Comparison of ENCODE assay signal across 16 mouse cellular contexts in the genomic region with DNA sequence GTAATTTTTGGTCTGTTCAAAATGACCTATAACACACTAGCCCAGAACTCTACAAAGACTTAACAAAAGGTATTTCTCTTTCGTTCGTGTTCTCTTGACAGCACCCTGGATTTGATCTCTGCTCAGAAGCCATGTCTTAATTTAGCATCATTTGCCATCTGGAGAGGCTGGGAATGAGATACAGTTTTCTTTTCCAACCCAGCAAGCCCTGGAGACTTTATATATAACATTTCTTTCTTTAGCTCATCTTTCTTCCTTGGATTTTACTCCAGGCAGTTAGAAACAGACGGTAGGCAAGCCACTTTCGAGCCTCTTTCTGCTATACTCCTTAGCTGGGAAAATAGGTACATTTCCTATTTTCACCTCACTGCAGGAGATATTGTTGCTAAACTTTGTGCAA. TPM values are rescaled to one million over a fixed set of nuclear protein-coding genes. Genes with fewer than 3 reads are reported as not detected.
A peak's percentile ranks its signal among the peaks of the same experiment; 100 is the strongest.
DNase-seq lines count a peak whose midpoint lies in the region; ATAC-seq and TF ChIP-seq lines count a peak whose summit lies in the region.
"Had no signal": no experiment of that assay in that cellular context is flagged by ENCODE, and none has a peak within 500 bp of the region (broad histone marks: within the 10 kb centered on the region; RNA-seq: fewer than 3 reads in every experiment).

No protein-coding gene starts in this region.

- no peak overlapping the region for H3K4me3 ChIP-seq in cortical plate, adult 2 months (ENCODE audit: insufficient read depth, low read length)
- H3K4me3 ChIP-seq in hindbrain, embryonic 12.5 days = no peak overlapping the region
- H3K4me3 ChIP-seq: intestine, embryonic 15.5 days; limb, embryonic 15.5 days had no signal

- no peaks in the 10 kb centered on the region for H3K36me3 ChIP-seq in hindbrain, embryonic 12.5 days
- H3K36me3 ChIP-seq: intestine, embryonic 15.5 days; limb, embryonic 15.5 days had no signal

- ATAC-seq in hindbrain, embryonic 12.5 days (ENCODE audit: low FRiP score) = no peak
- no peak for ATAC-seq in activated CD4-positive, CD25-positive, alpha-beta regulatory T cell, adult 4 months
- ATAC-seq: intestine, embryonic 15.5 days; liver, postnatal 0 days had no signal

- WGBS in hindbrain, embryonic 12.5 days = 83% methylated on average over 4 of the region's 4 CpGs

- no peak for TF ChIP-seq POLR2A in cortical plate, adult 2 months (IDR thresholded peaks at IDR 0.05; ENCODE audit: extremely low read depth, insufficient read depth, low read length)

- no peak overlapping the region for H3K4me2 ChIP-seq in hindbrain, embryonic 12.5 days (replicated peaks)
- H3K4me2 ChIP-seq: hindbrain, embryonic 14.5 days; intestine, embryonic 15.5 days; limb, embryonic 15.5 days had no signal

- no peaks in the 10 kb centered on the region; the same call in 1 of the 2 replicates for H3K4me1 ChIP-seq in cortical plate, adult 2 months (ENCODE audit: control insufficient read depth, insufficient read depth, low read length)
- H3K4me1 ChIP-seq in hindbrain, embryonic 12.5 days = no peaks in the 10 kb centered on the region
- H3K4me1 ChIP-seq: intestine, embryonic 15.5 days; limb, embryonic 15.5 days had no signal

- H3K9me3 ChIP-seq in hindbrain, embryonic 12.5 days (replicated peaks) = no peaks in the 10 kb centered on the region
- H3K9me3 ChIP-seq: intestine, embryonic 15.5 days; limb, embryonic 15.5 days had no signal

- H3K27me3 ChIP-seq in hindbrain, embryonic 12.5 days = no peaks in the 10 kb centered on the region
- H3K27me3 ChIP-seq: intestine, embryonic 15.5 days; limb, embryonic 15.5 days had no signal

- no peak for TF ChIP-seq CTCF in cortical plate, adult 2 months (IDR thresholded peaks at IDR 0.05; ENCODE audit: extremely low read depth, insufficient read depth, low read length)

- H3K9ac ChIP-seq in hindbrain, embryonic 12.5 days = no peak overlapping the region
- H3K9ac ChIP-seq: hindbrain, embryonic 14.5 days; intestine, embryonic 15.5 days; limb, embryonic 15.5 days; liver, postnatal 0 days had no signal

- H3K27ac ChIP-seq in cortical plate, adult 2 months (ENCODE audit: insufficient read depth, low read length) = 0 out of 2 replicates have a peak overlapping the region, but pooled peaks have one; percentile 71
- no peak overlapping the region for H3K27ac ChIP-seq in hindbrain, embryonic 12.5 days
- H3K27ac ChIP-seq: hindbrain, embryonic 14.5 days; intestine, embryonic 15.5 days; limb, embryonic 15.5 days had no signal

- peak; percentile 6 for DNase-seq in cerebellum, adult 11 months
- no peak for DNase-seq in cerebellum, postnatal 36 days
- peak; percentile 46 to 69 for DNase-seq in frontal cortex, adult 2 months (ENCODE audit: extremely low spot score in 1 of 2, low spot score in 1 of 2)
- DNase-seq in frontal cortex, postnatal 14 days (ENCODE audit: low spot score in 2 of 2) = no peak
- peak; percentile 39 to 54 for DNase-seq in right cerebral cortex, postnatal 10 days (ENCODE audit: low spot score in 2 of 2)
- DNase-seq: adrenal gland, adult 8-10 months; gastrocnemius, postnatal 25 days; layer of hippocampus, postnatal 36 days; liver, postnatal 0 days; thymus, adult 18-20 months had no signal

RNA-seq across cellular contexts. Expression of a gene that starts 45.3 kb away (rescaled TPM):
- 0.29 and 0.50 TPM in 2 replicates for polyA plus RNA-seq in frontal cortex, adult 2 months (2012; rRNA removed)
- 0.08 and 0.45 TPM in 2 replicates for polyA plus RNA-seq in cortical plate, adult 2 months (2012; rRNA removed)
- polyA plus RNA-seq in hindbrain, embryonic 12.5 days (2016; fragmentation: Nextera tagmentation; extraction: Ambion mirVana) = 0.23 and 0.86 TPM in 2 replicates
- polyA plus RNA-seq in activated CD4-positive, CD25-positive, alpha-beta regulatory T cell, adult 4 months (2017; shearing (Covaris generic)) = 100 to 1,000 TPM; 474 to 522 TPM
- polyA plus RNA-seq: hindbrain, embryonic 14.5 days had no signal

Comparison
In these comparisons a context has a peak if more than half of its experiments do, and no peak if none do; other contexts are left out.
1. DNase-seq: peak in cerebellum, adult 11 months (single experiment), frontal cortex, adult 2 months (2 of 2) and right cerebral cortex, postnatal 10 days (2 of 2); none in cerebellum, postnatal 36 days (0 of 2) and frontal cortex, postnatal 14 days (0 of 2).
2. RNA of a gene that starts 45.3 kb away (polyA plus RNA-seq): 474 to 522 TPM in activated CD4-positive, CD25-positive, alpha-beta regulatory T cell, adult 4 months; 0.29 to 0.50 TPM in frontal cortex, adult 2 months, 0.23 to 0.86 TPM in hindbrain, embryonic 12.5 days and 0.08 to 0.45 TPM in cortical plate, adult 2 months; every median in the first group is over 100 times any median in the second.